Mouse (Mus musculus) CH12.LX (cell line): ENCODE measurements around the gene Tomm20. TPM values are rescaled to one million over a fixed set of nuclear protein-coding genes. Genes with fewer than 3 reads are reported as not detected.

ENCODE experiments used
- DNase-seq: peaks from one replicate; pipeline ENCODE4 v3.0.0-alpha.2; 2013; ENCODE audit errors: extremely low read depth
- H3K27ac ChIP-seq: 2 replicates; pipeline ENCODE4 v1.5.1; 2012; ENCODE audit warnings: low read depth, mild to moderate bottlenecking, control low read depth, moderate library complexity; ENCODE audit not compliant: insufficient read depth
- H3K27me3 ChIP-seq: replicated peaks from 2 replicates; pipeline ENCODE3; 2012; ENCODE audit warnings: inconsistent platforms
- H3K36me3 ChIP-seq, 2 experiments: replicated peaks in 1 of 2; 2 replicates each; pipeline versions ENCODE3 to v1.6.1; 2012; ENCODE audit warnings: inconsistent platforms in 1 of 2, low read length in 1 of 2, mild to moderate bottlenecking in 1 of 2, mixed read lengths in 1 of 2, moderate library complexity in 1 of 2; ENCODE audit not compliant: control insufficient read depth in 1 of 2, insufficient read depth in 1 of 2
- H3K4me1 ChIP-seq, 2 experiments: 2 replicates each; pipeline ENCODE4 v1.6.1; 2012; ENCODE audit warnings: inconsistent platforms in 1 of 2, moderate library complexity in 1 of 2; ENCODE audit not compliant: insufficient read depth in 2 of 2, control insufficient read depth in 1 of 2
- H3K4me2 ChIP-seq: 2 replicates; pipeline ENCODE4 v1.6.1; 2012; ENCODE audit warnings: low read depth, mild to moderate bottlenecking, control low read depth; ENCODE audit not compliant: poor library complexity, insufficient read depth, severe bottlenecking
- H3K4me3 ChIP-seq, 3 experiments: fragments of 150-350 bp in 1 of 3; sonication (generic) in 1 of 3; replicated peaks in 1 of 3; 2 replicates each; pipeline versions ENCODE3 to v1.5.1; 2011 to 2012; ENCODE audit warnings: low read depth in 2 of 3, low read length in 2 of 3, mild to moderate bottlenecking in 2 of 3, moderate library complexity in 2 of 3, control low read depth in 1 of 3, improper control_type of control experiment in 1 of 3, inconsistent platforms in 1 of 3, mixed read lengths in 1 of 3; ENCODE audit not compliant: poor library complexity in 1 of 3
- H3K79me2 ChIP-seq: replicated peaks from 2 replicates; pipeline ENCODE4 v1.6.1; 2012; ENCODE audit warnings: mild to moderate bottlenecking, moderate library complexity; ENCODE audit not compliant: control insufficient read depth, poor library complexity, insufficient read depth, severe bottlenecking; ENCODE audit errors: extremely low read depth
- H3K9ac ChIP-seq: 2 replicates; pipeline ENCODE4 v1.6.1; 2012; ENCODE audit warnings: low read depth, mild to moderate bottlenecking, control low read depth, moderate library complexity; ENCODE audit not compliant: insufficient read depth
- H3K9me3 ChIP-seq: replicated peaks from 2 replicates; pipeline ENCODE3; 2012; ENCODE audit warnings: low read length, inconsistent platforms, mixed read lengths
- CHD1 ChIP-seq: IDR thresholded peaks from 2 replicates; pipeline ENCODE4 v1.6.1; 2012; ENCODE audit warnings: low read depth, low read length, improper control_type of control experiment, inconsistent platforms
- CTCF ChIP-seq, 2 experiments: IDR thresholded peaks in 1 of 2; conservative IDR thresholded peaks in 1 of 2; 2 replicates each; pipeline ENCODE4 v1.5.1; 2011 to 2012; ENCODE audit warnings: low read depth in 2 of 2, low read length in 2 of 2, improper control_type of control experiment in 1 of 2, inconsistent platforms in 1 of 2, mild to moderate bottlenecking in 1 of 2, moderate library complexity in 1 of 2
- ELF1 ChIP-seq: IDR thresholded peaks from 2 replicates; pipeline ENCODE4 v1.6.1; 2014; ENCODE audit warnings: low read depth, mild to moderate bottlenecking, inconsistent platforms, low read length, improper control_type of control experiment
- ETS1 ChIP-seq: conservative IDR thresholded peaks from 2 replicates; pipeline ENCODE4 v1.6.1; 2012; ENCODE audit warnings: low read depth, mild to moderate bottlenecking, inconsistent platforms, low read length, improper control_type of control experiment, moderate library complexity
- HCFC1 ChIP-seq: IDR thresholded peaks from 2 replicates; pipeline ENCODE4 v1.6.1; 2012; ENCODE audit warnings: low read depth, mild to moderate bottlenecking, inconsistent platforms, low read length, improper control_type of control experiment
- IRF4 ChIP-seq: IDR thresholded peaks from 2 replicates; pipeline ENCODE4 v1.6.1; 2014; ENCODE audit warnings: low read depth, mild to moderate bottlenecking, inconsistent platforms, low read length, improper control_type of control experiment
- JUN ChIP-seq: IDR thresholded peaks from 2 replicates; pipeline ENCODE4 v1.6.1; 2011; ENCODE audit warnings: low read depth, mild to moderate bottlenecking, low read length, improper control_type of control experiment, moderate library complexity; ENCODE audit not compliant: insufficient read depth
- KAT2A ChIP-seq: IDR thresholded peaks from 2 replicates; pipeline ENCODE4 v1.6.1; 2012; ENCODE audit warnings: low read length, improper control_type of control experiment, inconsistent platforms; ENCODE audit not compliant: insufficient replicate concordance
- MAZ ChIP-seq: IDR thresholded peaks from 2 replicates; pipeline ENCODE4 v1.6.1; 2012; ENCODE audit warnings: low read depth, mild to moderate bottlenecking, inconsistent platforms, low read length, improper control_type of control experiment, moderate library complexity
- MYC ChIP-seq: IDR thresholded peaks from 2 replicates; pipeline ENCODE4 v1.6.1; 2011; ENCODE audit warnings: low read depth, mild to moderate bottlenecking, improper control_type of control experiment, low read length
- PAX5 ChIP-seq: IDR thresholded peaks from 2 replicates; pipeline ENCODE4 v1.6.1; 2012; ENCODE audit warnings: low read length, inconsistent platforms, mixed read lengths
- POLR2A ChIP-seq: IDR thresholded peaks from 2 replicates; pipeline ENCODE4 v1.6.1; 2011; ENCODE audit warnings: low read depth, mild to moderate bottlenecking, improper control_type of control experiment, low read length
- POLR2AphosphoS2 ChIP-seq: IDR thresholded peaks from 2 replicates; pipeline ENCODE4 v1.6.1; 2011; ENCODE audit warnings: low read depth, low read length, improper control_type of control experiment
- RAD21 ChIP-seq: IDR thresholded peaks from 2 replicates; pipeline ENCODE4 v1.6.1; 2011; ENCODE audit warnings: low read depth, mild to moderate bottlenecking, low read length, improper control_type of control experiment, moderate library complexity
- RCOR1 ChIP-seq: conservative IDR thresholded peaks from 2 replicates; pipeline ENCODE4 v1.6.1; 2012; ENCODE audit warnings: low read depth, mild to moderate bottlenecking, inconsistent platforms, low read length, improper control_type of control experiment
- SMC3 ChIP-seq: IDR thresholded peaks from 2 replicates; pipeline ENCODE4 v1.6.1; 2011; ENCODE audit warnings: low read depth, low read length, improper control_type of control experiment
- UBTF ChIP-seq: IDR thresholded peaks from 2 replicates; pipeline ENCODE4 v1.6.1; 2012; ENCODE audit warnings: low read depth, mild to moderate bottlenecking, inconsistent platforms, low read length, improper control_type of control experiment, moderate library complexity
- USF1 ChIP-seq: IDR thresholded peaks from 2 replicates; pipeline ENCODE4 v1.6.1; 2014; ENCODE audit warnings: low read depth, mild to moderate bottlenecking, inconsistent platforms, low read length, improper control_type of control experiment
- ZC3H11A ChIP-seq: IDR thresholded peaks from 2 replicates; pipeline ENCODE4 v1.6.1; 2012; ENCODE audit warnings: low read depth, mild to moderate bottlenecking, inconsistent platforms, low read length, improper control_type of control experiment
- ZNF384 ChIP-seq: IDR thresholded peaks from 2 replicates; pipeline ENCODE4 v1.6.1; 2012; ENCODE audit warnings: low read depth, low read length, improper control_type of control experiment, inconsistent platforms
- dilution Hi-C: fragments of 300-500 bp; cut with MboI; formaldehyde crosslinking; loops from 2 replicates; pipeline ENCODE4 v1.14.3; 2020; ENCODE audit warnings: low sequenced_read_pairs; ENCODE audit not compliant: extremely low pct_unique_long_range_greater_than_20kb, extremely low pct_ligation_motif_present
- in situ Hi-C: fragments of 300-500 bp; cut with MboI; formaldehyde crosslinking; loops from 3 replicates; pipeline ENCODE4 v1.14.3; 2019; ENCODE audit warnings: low sequenced_read_pairs, low pct_ligation_motif_present, low pct_unique_long_range_greater_than_20kb, mixed read lengths
- polyA plus RNA-seq: library from polyadenylated mRNA; unstranded; fragments of >175 nt; gene quantifications from 2 replicates; pipeline ENCODE4 v1.2.1, GENCODE M21; 2012; ENCODE audit warnings: low read depth; ENCODE audit not compliant: insufficient read length
- total RNA-seq, 2 experiments: library from RNA; depleted of rRNA; stranded (reverse); fragments of 300-350 nt in 1 of 2; fragments of >200 nt in 1 of 2; gene quantifications; 2 replicates each; pipeline ENCODE4 v1.2.3; 2012 to 2014

The Tomm20 gene
- total and polyA plus RNA-seq, 3 experiments = 130 to 513 (median 394) TPM

DNA sequence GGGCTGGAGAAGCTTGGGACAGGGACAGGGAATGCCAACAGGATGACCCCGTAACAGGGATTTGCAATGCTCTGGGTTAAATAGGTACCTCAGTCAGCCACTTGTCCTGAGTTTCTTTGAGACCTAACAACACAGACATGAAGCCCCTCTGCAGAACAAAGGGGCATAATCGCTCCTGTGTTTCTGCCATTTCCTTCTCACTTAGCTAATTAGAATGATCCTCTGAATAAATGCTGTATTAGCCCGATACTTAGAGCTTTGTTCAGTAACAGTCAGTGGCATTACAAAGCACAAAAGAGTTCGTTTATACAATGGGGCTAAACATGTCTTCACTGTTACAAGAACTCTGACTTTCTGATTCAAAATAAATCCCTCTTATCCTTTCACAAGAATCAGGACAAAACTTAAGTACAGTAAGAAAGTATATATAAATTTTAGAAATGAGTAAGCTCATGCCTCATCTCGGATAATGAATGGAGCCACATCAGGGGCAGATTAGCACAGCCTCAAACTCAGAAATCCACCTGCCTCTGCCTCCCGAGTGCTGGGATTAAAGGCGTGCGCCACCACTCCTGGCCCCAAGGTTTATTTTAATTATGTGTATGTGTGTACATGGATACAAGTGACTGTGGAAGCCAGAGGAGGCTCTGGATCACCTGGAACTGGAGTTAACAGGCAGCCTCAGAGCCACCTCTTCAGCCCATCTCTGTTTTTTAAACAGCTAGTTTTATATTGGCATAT lies 31.1 kb upstream of the Tomm20 start:
- Histone ChIP-seq H3K27ac (no peak overlapping the region), H3K4me3 (no peak overlapping the region), H3K79me2 (no peaks in the 10 kb centered on the region), H3K9ac (no peak overlapping the region), H3K36me3 (no peaks in the 10 kb centered on the region), H3K9me3 (no peaks in the 10 kb centered on the region), H3K27me3 (no peaks in the 10 kb centered on the region), H3K4me1 (peaks cover 24 to 42% of the 10 kb centered on the region in 2 experiments), H3K4me2 (no peak overlapping the region)
- in situ Hi-C loops (loop anchor here (5.0 to 25.0 kb wide), 3 partner anchors 34 to 714 kb away; no protein-coding TSS in a partner anchor), dilution Hi-C loops (no loop called here)
- TF ChIP-seq ETS1 (no peak), USF1 (no peak), ZC3H11A (no peak), UBTF (no peak), ELF1 (no peak), JUN (no peak), POLR2AphosphoS2 (no peak), HCFC1 (no peak), MAZ (no peak), PAX5 (no peak), POLR2A (no peak), IRF4 (no peak)
- DNase-seq = no peak

DNA sequence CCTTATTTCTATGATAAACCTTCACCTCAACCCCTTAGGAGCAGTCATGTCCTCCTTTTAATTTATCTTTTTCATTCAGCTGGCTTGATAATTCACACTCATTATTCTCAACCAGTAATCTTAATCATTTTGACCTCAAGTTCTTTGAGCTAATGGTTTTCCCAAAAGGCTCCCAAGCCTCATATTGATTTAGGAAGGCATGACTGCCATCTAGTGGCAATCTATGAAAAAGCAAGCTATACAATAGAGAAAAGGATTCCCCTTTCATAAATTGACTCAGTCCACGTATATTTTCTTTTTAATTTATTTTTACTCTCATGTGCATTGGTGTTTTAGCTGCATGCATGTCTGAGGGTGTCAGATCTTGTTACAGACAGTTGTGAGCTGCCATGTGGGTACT lies 30.1 kb upstream of the Tomm20 start:
- Histone ChIP-seq H3K4me3 (no peak overlapping the region), H3K9ac (no peak overlapping the region), H3K4me1 (peaks cover 24 to 44% of the 10 kb centered on the region in 2 experiments), H3K27me3 (no peaks in the 10 kb centered on the region), H3K9me3 (no peaks in the 10 kb centered on the region), H3K79me2 (peaks cover under 1% of the 10 kb centered on the region; the same call in 1 of the 2 replicates), H3K4me2 (no peak overlapping the region), H3K36me3 (no peaks in the 10 kb centered on the region), H3K27ac (no peak overlapping the region)
- TF ChIP-seq CHD1 (no peak), ZNF384 (no peak), RCOR1 (no peak), SMC3 (peak; percentile 51), MYC (no peak), RAD21 (peak; percentile 88), KAT2A (no peak), CTCF (conservative IDR thresholded peaks at IDR 0.05 in 1 of 2, IDR thresholded peaks at IDR 0.05 in 1 of 2; ENCODE audit: low read depth in 2 of 2, low read length in 2 of 2) (peak; percentile 34 to 85; a peak in 3 of 4 replicates)
- DNase-seq = peak; percentile 60
- dilution Hi-C loops (no loop called here), in situ Hi-C loops (loop anchor here (5.0 to 25.0 kb wide), 3 partner anchors 33 to 713 kb away; no protein-coding TSS in a partner anchor)
